Mouse (Mus musculus) liver, postnatal 0 days (tissue): ENCODE measurements around the gene Pnkp. TPM values are rescaled to one million over a fixed set of nuclear protein-coding genes. Genes with fewer than 3 reads are reported as not detected.

Experiments
- ATAC-seq: fragments of 200-750 bp; cut with Nextera tagmentation; 2 replicates; pipeline ENCODE4 v1.8.0; 2017; ENCODE audit warnings: mild to moderate bottlenecking, moderate library complexity
- DNase-seq: peaks from one replicate; pipeline ENCODE4 v3.0.0-alpha.2; 2016
- H3K27ac ChIP-seq: fragments of 300-500 bp; sonication (generic); 2 replicates; pipeline ENCODE4 v1.5.1; 2014; ENCODE audit warnings: antibody characterized with exemption, moderate library complexity, mild to moderate bottlenecking, low read depth
- H3K27me3 ChIP-seq: fragments of 300-500 bp; sonication (generic); 2 replicates; pipeline ENCODE4 v1.6.1; 2014; ENCODE audit warnings: low read length, control low read depth, mixed read lengths; ENCODE audit not compliant: insufficient read depth
- H3K36me3 ChIP-seq: fragments of 300-500 bp; sonication (generic); replicated peaks from 2 replicates; pipeline ENCODE4 v1.6.1; 2014; ENCODE audit warnings: mild to moderate bottlenecking, control low read depth, low read length, moderate library complexity, mixed read lengths; ENCODE audit not compliant: insufficient read depth
- H3K4me1 ChIP-seq: fragments of 300-500 bp; sonication (generic); 2 replicates; pipeline ENCODE4 v1.6.1; 2014; ENCODE audit warnings: antibody characterized with exemption, mild to moderate bottlenecking, control low read depth; ENCODE audit not compliant: insufficient read depth
- H3K4me2 ChIP-seq: fragments of 300-500 bp; sonication (generic); 2 replicates; pipeline ENCODE4 v1.6.1; 2014; ENCODE audit warnings: low read depth, mild to moderate bottlenecking, low read length, moderate library complexity, mixed read lengths
- H3K4me3 ChIP-seq: fragments of 300-500 bp; sonication (generic); 2 replicates; pipeline ENCODE4 v1.5.1; 2014; ENCODE audit warnings: low read depth, low read length
- H3K9ac ChIP-seq: fragments of 300-500 bp; sonication (generic); replicated peaks from 2 replicates; pipeline ENCODE4 v1.6.1; 2014; ENCODE audit warnings: mild to moderate bottlenecking, moderate library complexity
- H3K9me3 ChIP-seq: fragments of 300-500 bp; sonication (generic); 2 replicates; pipeline ENCODE4 v1.6.1; 2016; ENCODE audit warnings: mild to moderate bottlenecking, control low read depth, low read length, mixed read lengths
- CTCF ChIP-seq: sonication (generic); IDR thresholded peaks from 2 replicates; pipeline ENCODE4 v1.5.1; 2016; ENCODE audit warnings: antibody characterized with exemption, low read depth
- EP300 ChIP-seq: IDR thresholded peaks from 2 replicates; pipeline ENCODE4 v1.6.1; 2016; ENCODE audit warnings: antibody characterized with exemption, low read depth, mild to moderate bottlenecking
- WGBS: fragments of 180-500 bp; shearing (Covaris S2); extraction: QIAGEN DNeasy Blood & Tissue Kit; methylation state at CpG from one replicate; pipeline ENCODE4 v1.1.7; 2014; ENCODE audit not compliant: insufficient replicate concordance; 5-methylcytosine and 5-hydroxymethylcytosine counted together
- polyA plus RNA-seq: library from polyadenylated mRNA; unstranded; fragments of >200 nt; fragmentation: Nextera tagmentation; extraction: Ambion mirVana; gene quantifications from 2 replicates; pipeline ENCODE4 v1.2.1, GENCODE M21; 2015

The Pnkp gene
- polyA plus RNA-seq, 1 experiment from 2014 or later: 27.9 TPM

- H3K4me1 ChIP-seq: peaks cover 51% of the 10 kb centered on the region
- H3K4me2 ChIP-seq: peak overlapping the region; percentile 86
- peak overlapping the region; percentile 86 for H3K4me3 ChIP-seq
- peaks cover 6% of the 10 kb centered on the region; the same call in 1 of the 2 replicates for H3K36me3 ChIP-seq
- no peaks in the 10 kb centered on the region for H3K27me3 ChIP-seq
- H3K27ac ChIP-seq: peak overlapping the region; percentile 98
- H3K9me3 ChIP-seq: no peaks in the 10 kb centered on the region
- peak overlapping the region; percentile 96 for H3K9ac ChIP-seq
- ATAC-seq (no peak), DNase-seq (peak; percentile 20)
- 25% methylated on average over 2 of the region's 2 CpGs for WGBS
- TF ChIP-seq EP300 (no peak), CTCF (peak; percentile 48)
These were observed 38.8 kb upstream of the Pnkp start for GRCm38 (mm10) chr7:44818164-44818563.

GRCm38 (mm10) chr7:44818751-44819235 is 38.1 kb upstream of the Pnkp start:
- ATAC-seq (no peak), DNase-seq (peak; percentile 80)
- 36% methylated on average over 6 of the region's 6 CpGs for WGBS
- Histone ChIP-seq H3K36me3 (peaks cover 4% of the 10 kb centered on the region; the same call in 1 of the 2 replicates), H3K4me3 (peak overlapping the region; percentile 86), H3K27ac (peak overlapping the region; percentile 98), H3K27me3 (no peaks in the 10 kb centered on the region), H3K4me2 (peak overlapping the region; percentile 86), H3K9me3 (no peaks in the 10 kb centered on the region), H3K9ac (peak overlapping the region; percentile 58), H3K4me1 (peaks cover 51% of the 10 kb centered on the region)
- TF ChIP-seq EP300 (peak; percentile 72; the same call in 1 of the 2 replicates), CTCF (no peak)

- Histone ChIP-seq H3K4me2 (peak overlapping the region; percentile 86), H3K36me3 (peaks cover 4% of the 10 kb centered on the region; the same call in 1 of the 2 replicates), H3K9me3 (no peaks in the 10 kb centered on the region), H3K4me1 (peaks cover 51% of the 10 kb centered on the region), H3K27ac (peak overlapping the region; percentile 98), H3K27me3 (no peaks in the 10 kb centered on the region), H3K4me3 (peak overlapping the region; percentile 86; the same call in 1 of the 2 replicates), H3K9ac (peak overlapping the region; percentile 58)
- DNase-seq (peak; percentile 12), ATAC-seq (no peak)
- TF ChIP-seq EP300 (no peak), CTCF (no peak)
- 75% methylated on average over 2 of the region's 2 CpGs for WGBS
These were observed 37.5 kb upstream of the Pnkp start for GRCm38 (mm10) chr7:44819391-44819790.

- Histone ChIP-seq H3K27ac (peak overlapping the region; percentile 98), H3K27me3 (no peaks in the 10 kb centered on the region), H3K4me1 (peaks cover 50% of the 10 kb centered on the region), H3K4me3 (no peak overlapping the region), H3K36me3 (peaks cover under 1% of the 10 kb centered on the region; the same call in 1 of the 2 replicates), H3K9ac (peak overlapping the region; percentile 58), H3K4me2 (peak overlapping the region; percentile 86), H3K9me3 (no peaks in the 10 kb centered on the region)
- TF ChIP-seq EP300 (peak; percentile 82), CTCF (no peak)
- DNase-seq: peak; percentile 74
- WGBS: 33% methylated on average over 5 of the region's 5 CpGs
- ATAC-seq: peak; percentile 52
These were observed 37.1 kb upstream of the Pnkp start for GRCm38 (mm10) chr7:44819863-44820262.

- no peak for ATAC-seq
- 74% methylated on average over 3 of the region's 3 CpGs for WGBS
- Histone ChIP-seq H3K9ac (peak overlapping the region; percentile 39; the same call in 1 of the 2 replicates), H3K9me3 (no peaks in the 10 kb centered on the region), H3K4me1 (peaks cover 46% of the 10 kb centered on the region), H3K4me3 (no peak overlapping the region), H3K27me3 (no peaks in the 10 kb centered on the region), H3K4me2 (peak overlapping the region; percentile 86; the same call in 1 of the 2 replicates), H3K36me3 (no peaks in the 10 kb centered on the region), H3K27ac (peak overlapping the region; percentile 98)
- no peak for TF ChIP-seq CTCF
- peak; percentile 12 for DNase-seq
These were observed 36.4 kb upstream of the Pnkp start for GRCm38 (mm10) chr7:44820525-44820924.

GRCm38 (mm10) chr7:44821666-44822448 is 35.1 kb upstream of the Pnkp start:
- Histone ChIP-seq H3K9me3 (no peaks in the 10 kb centered on the region), H3K36me3 (0 out of 2 replicates have a peak, but pooled peaks cover 3% of the 10 kb centered on the region), H3K4me3 (no peak overlapping the region), H3K9ac (no peak overlapping the region), H3K4me2 (no peak overlapping the region), H3K4me1 (peaks cover 46% of the 10 kb centered on the region), H3K27ac (peak overlapping the region; percentile 98), H3K27me3 (no peaks in the 10 kb centered on the region)
- WGBS: 75% methylated on average over 7 of the region's 7 CpGs
- DNase-seq (peak; percentile 41), ATAC-seq (peak; percentile 32; the same call in 1 of the 2 replicates)
- TF ChIP-seq CTCF (peak; percentile 61), EP300 (no peak)
